Mouse (Mus musculus) naive thymus-derived CD4-positive, alpha-beta T cell, adult 2 months (primary cell): ENCODE measurements around the gene Impg1.
A peak's percentile ranks its signal among the peaks of the same experiment; 100 is the strongest.

Experiments
- DNase-seq: peaks from one replicate; pipeline ENCODE4 v3.0.0-alpha.2; 2011; ENCODE audit warnings: low read depth

The Impg1 gene

GRCm38 (mm10) chr9:80282426-80282825, 182.9 kb downstream of the Impg1 start:
- DNase-seq = peak; percentile 41

- no peak for DNase-seq
These were observed 184.6 kb downstream of the Impg1 start for GRCm38 (mm10) chr9:80280724-80281123.

- DNase-seq = no peak
These were observed 187.5 kb downstream of the Impg1 start for GRCm38 (mm10) chr9:80277770-80278169.

- DNase-seq = no peak
These were observed 188.1 kb downstream of the Impg1 start for GRCm38 (mm10) chr9:80277157-80277556.

GRCm38 (mm10) chr9:80275772-80276134, 189.5 kb downstream of the Impg1 start:
- DNase-seq = no peak

GRCm38 (mm10) chr9:80275053-80275771, 190.1 kb downstream of the Impg1 start:
- DNase-seq = no peak

GRCm38 (mm10) chr9:80272951-80273350, 192.3 kb downstream of the Impg1 start:
- DNase-seq = no peak

- DNase-seq = no peak
These were observed 195.7 kb downstream of the Impg1 start for GRCm38 (mm10) chr9:80269596-80269995.

GRCm38 (mm10) chr9:80266507-80266906, 198.8 kb downstream of the Impg1 start:
- peak; percentile 76 for DNase-seq

- DNase-seq = no peak
These were observed 199.2 kb downstream of the Impg1 start for GRCm38 (mm10) chr9:80266086-80266485.
